Mouse (Mus musculus) urinary bladder, postnatal 14 days (tissue): ENCODE results near the gene Capg.

Source experiments
- DNase-seq: peaks from one replicate; pipeline ENCODE4 v3.0.0; 2021; ENCODE audit warnings: low spot score

Gene Capg

GRCm38 (mm10) chr6:72544283-72544987 lies at the start of gene Capg:
Gene Capg, plus strand, starts transcription at chr6:72544391.
- DNase-seq, result peak; percentile 84

GRCm38 (mm10) chr6:72498950-72499349 lies 45.2 kb upstream of the Capg start:
- no peak for DNase-seq

- DNase-seq, result no peak
These were observed 40.9 kb upstream of the Capg start for GRCm38 (mm10) chr6:72503309-72503708.

- DNase-seq, result peak; percentile 63
These were observed 40.3 kb upstream of the Capg start for GRCm38 (mm10) chr6:72503939-72504338.

DNA sequence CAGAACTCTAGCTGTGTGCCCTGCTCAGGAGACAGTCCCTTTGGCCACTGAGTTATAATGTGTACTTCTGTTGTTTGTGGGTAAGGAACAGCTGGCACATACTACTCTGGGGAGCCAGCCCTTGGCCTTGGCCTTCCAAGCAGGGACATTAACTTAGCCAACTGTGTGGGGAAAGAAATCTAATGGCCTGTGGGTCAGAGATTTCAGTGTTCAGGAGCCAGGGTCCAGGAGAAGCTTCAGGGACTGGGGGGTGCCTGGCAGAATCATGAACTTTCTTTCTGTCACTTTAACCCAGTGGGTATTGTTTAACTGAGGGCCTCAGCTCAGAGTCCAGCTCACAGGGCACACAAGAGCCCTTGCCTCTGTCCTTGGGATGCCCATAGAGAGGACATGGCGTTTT lies 38.1 kb upstream of the Capg start:
- no peak for DNase-seq

- DNase-seq, result no peak
These were observed 35.6 kb upstream of the Capg start for GRCm38 (mm10) chr6:72508596-72508995.

DNA sequence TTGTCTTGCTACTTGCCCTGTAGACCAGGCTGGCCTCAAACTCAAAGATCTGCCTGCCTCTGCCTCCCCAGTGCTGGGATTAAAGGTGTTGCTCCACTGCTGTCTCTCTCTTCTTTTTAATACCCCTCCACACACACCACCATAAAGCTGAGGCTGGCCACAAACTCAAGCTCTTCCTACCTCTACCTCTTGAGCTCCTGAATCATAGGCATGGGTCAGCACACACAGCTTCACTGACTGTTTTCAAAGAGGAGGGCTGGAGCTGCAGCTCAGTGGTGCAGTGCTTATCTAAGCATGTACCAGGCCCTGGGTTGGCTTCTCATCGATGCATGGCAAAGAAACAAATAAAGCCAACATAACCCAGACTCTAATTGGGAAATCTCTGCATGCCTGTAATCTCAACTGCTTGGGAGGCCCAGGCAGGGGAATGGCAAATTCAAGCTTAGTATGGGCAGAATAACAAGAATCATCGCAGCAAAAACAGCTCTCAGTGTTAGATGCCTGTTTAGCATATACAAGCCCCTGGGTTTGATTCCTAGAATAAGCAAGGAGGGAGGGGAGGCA lies 34.2 kb upstream of the Capg start:
- no peak for DNase-seq

- DNase-seq, result peak; percentile 16
These were observed 33.3 kb upstream of the Capg start for GRCm38 (mm10) chr6:72510686-72511421.

GRCm38 (mm10) chr6:72512386-72513070 lies 31.7 kb upstream of the Capg start:
- peak; percentile 83 for DNase-seq

GRCm38 (mm10) chr6:72513071-72513440 lies 31.1 kb upstream of the Capg start:
- DNase-seq, result no peak

DNA sequence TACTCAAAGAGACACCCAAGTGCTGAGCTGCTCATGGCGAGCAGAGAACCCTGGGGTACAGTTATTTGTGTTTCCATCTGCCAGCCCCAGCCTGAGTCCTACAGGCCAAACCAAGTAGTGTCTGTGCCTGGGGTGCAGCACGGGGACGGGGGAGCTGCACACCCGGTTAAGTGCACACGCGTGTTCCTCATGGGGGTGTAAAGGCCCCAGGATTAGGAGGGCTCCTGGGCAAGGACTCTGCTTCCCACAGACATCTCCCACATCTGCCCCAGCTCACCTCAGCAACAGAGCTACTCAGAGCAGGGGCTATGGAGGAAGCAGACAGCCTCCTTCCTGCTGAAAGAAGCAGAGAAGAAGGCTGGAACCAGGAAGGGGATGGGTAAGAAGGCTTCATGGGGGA lies 28.5 kb upstream of the Capg start:
- DNase-seq, result no peak

DNA sequence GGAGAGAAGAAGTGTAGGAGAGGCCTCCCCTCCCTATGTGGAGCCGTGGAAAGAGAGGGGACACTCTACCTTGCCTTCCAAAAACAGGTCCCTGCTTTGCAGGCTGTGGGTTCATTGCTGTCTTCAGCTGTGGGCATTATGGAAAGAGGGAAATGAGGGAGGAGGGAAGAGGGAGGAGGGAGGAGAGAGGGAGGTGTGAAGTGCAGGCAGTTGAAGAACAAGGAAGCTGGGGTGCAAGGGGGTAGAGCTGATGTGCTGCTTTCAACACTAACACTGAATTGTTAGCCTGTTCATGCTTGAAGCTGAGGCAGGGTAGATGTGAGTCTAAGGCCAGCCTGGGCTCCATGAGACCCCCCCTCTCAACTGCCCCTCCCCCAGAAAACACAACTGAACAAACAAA lies 25.3 kb upstream of the Capg start:
- no peak for DNase-seq

DNA sequence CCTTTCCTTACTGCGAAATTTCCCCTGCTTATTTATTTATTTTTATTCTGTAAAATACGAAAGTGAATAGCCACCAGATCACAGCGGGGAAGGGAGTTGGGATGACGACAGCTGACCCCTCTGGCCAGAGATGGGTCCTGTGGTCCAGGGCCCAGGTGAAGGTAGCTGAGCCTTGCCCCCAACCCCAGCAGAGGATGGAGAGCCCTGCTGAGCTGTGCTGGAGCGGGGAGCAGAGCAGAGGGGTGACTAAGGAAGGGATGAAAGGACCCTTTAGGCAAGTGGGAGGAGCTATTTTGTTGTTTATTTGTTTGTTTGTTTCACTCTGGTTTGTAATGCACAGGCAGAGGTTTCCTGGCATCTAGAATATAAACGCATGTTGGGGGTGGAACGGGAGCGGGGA lies 24.9 kb upstream of the Capg start:
- no peak for DNase-seq

- peak; percentile 27 for DNase-seq
These were observed 24.1 kb upstream of the Capg start for GRCm38 (mm10) chr6:72519892-72520663.

DNA sequence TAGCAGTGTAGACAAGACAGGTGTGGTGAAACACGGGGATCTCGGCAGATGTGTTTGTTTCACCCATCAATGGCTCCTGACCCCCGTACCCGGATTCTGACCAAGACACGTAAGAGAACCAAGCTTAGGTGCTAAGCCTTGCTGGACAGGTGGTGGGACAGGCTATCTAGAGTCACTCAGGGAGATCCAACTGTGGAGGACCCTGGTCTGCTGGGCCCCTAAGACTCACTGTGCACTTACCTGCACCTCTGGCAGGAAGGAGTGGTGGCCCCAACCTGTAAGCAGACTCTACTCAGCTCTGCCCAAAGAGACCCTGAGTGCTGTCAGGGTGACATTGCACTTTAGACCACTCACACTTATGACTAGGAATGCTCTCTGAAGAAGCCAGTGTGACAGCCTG lies 23.3 kb upstream of the Capg start:
- no peak for DNase-seq

- no peak for DNase-seq
These were observed 22.6 kb upstream of the Capg start, which contains the start of gene Sh2d6 for GRCm38 (mm10) chr6:72521607-72522006. Gene Sh2d6, minus strand, starts transcription at chr6:72521707.

- DNase-seq, result no peak
These were observed 21.9 kb upstream of the Capg start for GRCm38 (mm10) chr6:72522288-72522687.

GRCm38 (mm10) chr6:72523222-72523621 lies 21.0 kb upstream of the Capg start:
- no peak for DNase-seq

- no peak for DNase-seq
These were observed 20.0 kb upstream of the Capg start for GRCm38 (mm10) chr6:72524160-72524559.

DNA sequence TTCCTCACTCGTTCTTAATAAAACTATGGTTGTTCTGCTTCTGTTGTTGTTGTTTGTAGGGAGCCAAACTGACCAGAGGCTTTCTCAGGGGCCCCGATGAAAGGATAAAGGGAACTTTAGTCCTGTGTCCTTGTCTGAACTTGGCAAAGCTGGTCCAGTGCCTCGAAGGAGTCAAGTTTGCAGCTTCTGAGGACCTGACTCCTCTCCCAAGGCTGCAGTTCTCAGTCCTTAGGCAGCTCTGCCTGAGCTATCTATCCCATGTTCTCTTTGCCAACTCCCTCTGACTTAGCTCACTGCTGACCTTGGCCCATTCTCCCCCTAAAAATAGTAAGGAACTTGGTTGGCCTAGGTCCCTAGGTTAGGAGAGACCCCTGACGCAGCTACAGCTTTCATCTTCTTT lies 17.1 kb upstream of the Capg start:
- no peak for DNase-seq

DNA sequence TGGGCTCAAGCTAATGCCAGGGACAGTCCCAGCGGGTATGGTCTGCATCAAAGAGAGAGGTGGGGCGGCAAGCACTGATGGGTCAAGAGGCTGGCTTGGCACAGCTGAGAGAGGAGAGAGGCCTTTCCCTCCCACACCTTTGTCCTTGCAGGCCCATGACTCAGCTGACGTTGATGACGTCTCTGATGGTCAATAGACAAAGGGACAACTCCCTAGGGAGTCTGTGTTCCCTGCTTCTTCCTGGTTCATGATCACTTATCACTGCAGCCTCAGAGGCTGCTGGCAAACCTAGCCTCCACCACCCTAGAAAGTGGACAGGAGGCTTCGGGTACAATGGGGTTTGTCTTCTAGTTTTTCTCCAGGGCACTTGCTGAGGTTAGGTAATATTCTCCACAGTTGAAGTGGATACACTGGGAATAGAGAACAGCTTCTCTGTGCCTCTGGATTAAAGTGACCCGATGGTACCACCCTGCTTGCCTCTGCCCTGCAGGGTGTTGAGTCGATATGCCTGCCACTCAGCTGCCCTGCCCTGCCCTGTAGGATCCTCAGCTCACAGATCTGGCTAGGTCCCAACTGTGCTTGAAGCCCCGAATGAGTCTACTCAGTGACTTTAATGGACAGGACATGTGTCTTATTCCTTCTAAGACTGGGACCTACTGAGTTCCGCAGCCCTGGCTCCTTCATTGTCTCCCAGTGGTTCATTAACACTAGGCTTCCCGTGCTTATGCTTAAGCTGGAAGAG lies 15.6 kb upstream of the Capg start:
- DNase-seq, result peak; percentile 64
